12 mouse cellular contexts compared by ENCODE assay signal in genomic region chr2:108032301-108033013, GRCm38 (mm10).
DNase-seq lines count a peak whose midpoint lies in the region; ATAC-seq lines count a peak whose summit lies in the region.
"Had no signal": no experiment of that assay in that cellular context is flagged by ENCODE, and none has a peak within 500 bp of the region (broad histone marks: within the 10 kb centered on the region; RNA-seq: fewer than 3 reads in every experiment).

No protein-coding gene starts in this region.

- H3K4me3 ChIP-seq in kidney, embryonic 16.5 days (ENCODE audit: low read length) = no peak overlapping the region
- H3K4me3 ChIP-seq in liver, embryonic 12.5 days = no peak overlapping the region
- H3K4me3 ChIP-seq: hindbrain, embryonic 13.5 days had no signal

- no peaks in the 10 kb centered on the region for H3K36me3 ChIP-seq in kidney, embryonic 16.5 days (ENCODE audit: insufficient read depth, low read length)
- no peaks in the 10 kb centered on the region for H3K36me3 ChIP-seq in liver, embryonic 12.5 days
- H3K36me3 ChIP-seq: hindbrain, embryonic 13.5 days had no signal

- no peaks in the 10 kb centered on the region for H3K27me3 ChIP-seq in kidney, embryonic 16.5 days (ENCODE audit: insufficient read depth, low read length)
- no peaks in the 10 kb centered on the region for H3K27me3 ChIP-seq in liver, embryonic 12.5 days (replicated peaks)
- H3K27me3 ChIP-seq: hindbrain, embryonic 13.5 days had no signal

- ATAC-seq in kidney, embryonic 16.5 days (ENCODE audit: low FRiP score, low TSS enrichment) = peak; percentile 87; the same call in 1 of the 2 replicates
- no peak for ATAC-seq in liver, embryonic 12.5 days

- H3K4me2 ChIP-seq in kidney, embryonic 16.5 days (replicated peaks; ENCODE audit: low read depth, low read length) = no peak overlapping the region
- H3K4me2 ChIP-seq in liver, embryonic 12.5 days = no peak overlapping the region
- H3K4me2 ChIP-seq: heart, embryonic 11.5 days; hindbrain, embryonic 13.5 days had no signal

- WGBS in kidney, embryonic 16.5 days = 59% methylated on average over 3 of the region's 3 CpGs
- WGBS in liver, embryonic 12.5 days (ENCODE audit: insufficient replicate concordance) = 56% methylated on average over 3 of the region's 3 CpGs

- no peak overlapping the region for H3K9ac ChIP-seq in kidney, embryonic 16.5 days (replicated peaks; ENCODE audit: low read length)
- H3K9ac ChIP-seq in liver, embryonic 12.5 days = no peak overlapping the region
- H3K9ac ChIP-seq: hindbrain, embryonic 13.5 days had no signal

- no peak for DNase-seq in kidney, postnatal 14 days
- peak; percentile 90 for DNase-seq in NIH3T3 (ENCODE audit: low read depth)
- DNase-seq in adrenal gland, postnatal 10 days = peak; percentile 9
- peak; percentile 5 to 6 for DNase-seq in cerebellum, postnatal 10 days
- DNase-seq in gastrocnemius, adult 18-20 months (ENCODE audit: low spot score) = no peak
- DNase-seq in thymus, adult 18-20 months = no peak
- DNase-seq: kidney, adult 8-10 months; layer of hippocampus, postnatal 36 days had no signal

- H3K9me3 ChIP-seq in kidney, embryonic 16.5 days (ENCODE audit: low read length) = no peaks in the 10 kb centered on the region
- H3K9me3 ChIP-seq in liver, embryonic 12.5 days (replicated peaks) = no peaks in the 10 kb centered on the region
- H3K9me3 ChIP-seq: hindbrain, embryonic 13.5 days had no signal

- no peak overlapping the region for H3K27ac ChIP-seq in kidney, embryonic 16.5 days (ENCODE audit: low read length)
- H3K27ac ChIP-seq in liver, embryonic 12.5 days = no peak overlapping the region
- H3K27ac ChIP-seq: hindbrain, embryonic 13.5 days had no signal

- H3K4me1 ChIP-seq in kidney, embryonic 16.5 days (ENCODE audit: insufficient read depth, low read length) = no peaks in the 10 kb centered on the region
- no peaks in the 10 kb centered on the region for H3K4me1 ChIP-seq in liver, embryonic 12.5 days

Comparison
In these comparisons a context has a peak if more than half of its experiments do, and no peak if none do; other contexts are left out.
1. DNase-seq: peak in NIH3T3 (single experiment), adrenal gland, postnatal 10 days (single experiment) and cerebellum, postnatal 10 days (2 of 2); none in kidney, postnatal 14 days (single experiment), gastrocnemius, adult 18-20 months (single experiment) and thymus, adult 18-20 months (0 of 2).